Mouse (Mus musculus) hindbrain, postnatal 0 days (tissue): ENCODE data around the gene Kif14. TPM values are rescaled to one million over a fixed set of nuclear protein-coding genes. Genes with fewer than 3 reads are reported as not detected.
A peak's percentile ranks its signal among the peaks of the same experiment; 100 is the strongest.

Source experiments
- ATAC-seq: fragments of 200-750 bp; cut with Nextera tagmentation; 2 replicates; pipeline ENCODE4 v1.8.0; 2017; ENCODE audit warnings: mild to moderate bottlenecking, moderate TSS enrichment, moderate library complexity
- DNase-seq: peaks from one replicate; pipeline ENCODE4 v3.0.0-alpha.2; 2015; ENCODE audit warnings: low spot score
- H3K27ac ChIP-seq: fragments of 300-500 bp; sonication (generic); 2 replicates; pipeline ENCODE4 v1.5.1; 2014; ENCODE audit warnings: mild to moderate bottlenecking
- H3K27me3 ChIP-seq: fragments of 300-500 bp; sonication (generic); 2 replicates; pipeline ENCODE4 v1.6.1; 2014; ENCODE audit warnings: low read length, mixed read lengths; ENCODE audit not compliant: insufficient read depth
- H3K36me3 ChIP-seq: fragments of 300-500 bp; sonication (generic); 2 replicates; pipeline ENCODE4 v1.6.1; 2014; ENCODE audit warnings: low read length, mixed read lengths; ENCODE audit not compliant: insufficient read depth
- H3K4me1 ChIP-seq: fragments of 300-500 bp; sonication (generic); 2 replicates; pipeline ENCODE4 v1.6.1; 2014; ENCODE audit warnings: antibody characterized with exemption, low read length, mixed read lengths; ENCODE audit not compliant: insufficient read depth
- H3K4me2 ChIP-seq: fragments of 300-500 bp; sonication (generic); 2 replicates; pipeline ENCODE4 v1.6.1; 2014; ENCODE audit warnings: low read depth, mild to moderate bottlenecking, low read length, moderate library complexity, mixed read lengths
- H3K4me3 ChIP-seq: fragments of 300-500 bp; sonication (generic); 2 replicates; pipeline ENCODE4 v1.5.1; 2014; ENCODE audit warnings: low read length
- H3K9ac ChIP-seq: fragments of 300-500 bp; sonication (generic); replicated peaks from 2 replicates; pipeline ENCODE4 v1.6.1; 2014; ENCODE audit warnings: mild to moderate bottlenecking, low read length, moderate library complexity, mixed read lengths
- H3K9me3 ChIP-seq: fragments of 300-500 bp; sonication (generic); 2 replicates; pipeline ENCODE4 v1.6.1; 2016; ENCODE audit warnings: low read length, mixed read lengths
- CTCF ChIP-seq: IDR thresholded peaks from 2 replicates; pipeline ENCODE4 v1.5.1; 2016; ENCODE audit warnings: antibody characterized with exemption, control low read depth, low read depth
- WGBS: fragments of 180-500 bp; shearing (Covaris S2); extraction: QIAGEN DNeasy Blood & Tissue Kit; methylation state at CpG from one replicate; pipeline ENCODE4 v1.1.7; 2014; 5-methylcytosine and 5-hydroxymethylcytosine counted together
- polyA plus RNA-seq: library from polyadenylated mRNA; unstranded; fragments of >200 nt; fragmentation: Nextera tagmentation; extraction: Ambion mirVana; gene quantifications from 2 replicates; pipeline ENCODE4 v1.2.1, GENCODE M21; 2015
- total RNA-seq: library from RNA; depleted of rRNA; stranded (reverse); fragments of >200 nt; gene quantifications from 2 replicates; pipeline ENCODE4 v1.2.3, GENCODE M21; 2014

The Kif14 gene
- total and polyA plus RNA-seq, 2 experiments from 2014 or later, result 1.1 to 3.4 TPM

- H3K9ac ChIP-seq, result no peak overlapping the region
- H3K9me3 ChIP-seq, result no peaks in the 10 kb centered on the region
- H3K27me3 ChIP-seq, result no peaks in the 10 kb centered on the region
- H3K4me2 ChIP-seq, result no peak overlapping the region
- H3K4me3 ChIP-seq, result no peak overlapping the region
- ATAC-seq, result no peak
- no peaks in the 10 kb centered on the region for H3K36me3 ChIP-seq
- H3K4me1 ChIP-seq, result peaks cover 3% of the 10 kb centered on the region; the same call in 1 of the 2 replicates
- TF ChIP-seq CTCF, result no peak
- no peak overlapping the region for H3K27ac ChIP-seq
- WGBS, result 77% methylated on average over 8 of the region's 8 CpGs
- DNase-seq, result no peak
Observed at GRCm38 (mm10) chr1:136569206-136569605, 103.1 kb downstream of the Kif14 start.

DNA sequence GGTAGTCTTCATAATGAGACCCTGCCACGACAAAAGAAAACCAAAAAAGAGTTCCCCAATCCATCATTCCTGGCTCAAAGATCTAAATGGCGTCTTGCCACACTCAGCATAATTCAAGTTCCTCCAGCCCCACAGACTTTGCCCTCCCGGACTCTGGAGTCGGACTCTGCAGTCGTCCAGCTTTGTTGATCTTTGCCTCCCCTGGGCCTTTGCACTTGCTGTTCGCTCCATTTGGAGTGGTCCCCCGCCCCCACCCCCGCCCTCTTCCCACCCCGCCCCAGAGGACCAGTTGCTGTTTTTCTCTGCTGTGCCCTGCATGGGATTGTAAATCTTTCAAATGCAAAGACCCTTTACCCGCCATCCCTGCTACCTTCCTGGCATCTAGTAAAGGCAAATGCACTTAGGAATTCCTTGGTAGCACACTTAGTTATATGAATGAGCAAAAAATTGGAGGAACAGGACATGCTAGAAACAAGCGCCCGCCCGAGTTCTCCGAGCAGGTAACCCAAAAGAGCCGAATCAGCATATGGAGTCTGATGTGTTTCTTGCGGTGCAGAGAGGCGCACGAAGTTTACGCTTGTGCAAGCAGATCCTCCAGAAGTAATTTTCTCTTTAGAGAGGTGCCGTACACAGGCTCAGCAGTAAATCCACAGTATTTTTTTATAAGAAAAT lies 103.6 kb downstream of the Kif14 start:
- Histone ChIP-seq H3K9ac (no peak overlapping the region), H3K36me3 (no peaks in the 10 kb centered on the region), H3K27ac (no peak overlapping the region), H3K4me1 (peaks cover 3% of the 10 kb centered on the region; the same call in 1 of the 2 replicates), H3K4me3 (peak overlapping the region; percentile 15), H3K9me3 (no peaks in the 10 kb centered on the region), H3K27me3 (no peaks in the 10 kb centered on the region), H3K4me2 (peak overlapping the region; percentile 50)
- DNase-seq (no peak), ATAC-seq (no peak)
- WGBS, result 28% methylated on average over 20 of the region's 20 CpGs
- no peak for TF ChIP-seq CTCF

- H3K4me2 ChIP-seq, result peak overlapping the region; percentile 50
- ATAC-seq (no peak), DNase-seq (no peak)
- H3K9me3 ChIP-seq, result no peaks in the 10 kb centered on the region
- TF ChIP-seq CTCF, result no peak
- no peak overlapping the region for H3K27ac ChIP-seq
- H3K36me3 ChIP-seq, result no peaks in the 10 kb centered on the region
- H3K4me1 ChIP-seq, result peaks cover 3% of the 10 kb centered on the region; the same call in 1 of the 2 replicates
- WGBS, result 9% methylated on average over 13 of the region's 13 CpGs
- H3K27me3 ChIP-seq, result no peaks in the 10 kb centered on the region
- H3K9ac ChIP-seq, result no peak overlapping the region
- H3K4me3 ChIP-seq, result peak overlapping the region; percentile 15
Observed at GRCm38 (mm10) chr1:136570298-136570653, 104.1 kb downstream of the Kif14 start.

DNA sequence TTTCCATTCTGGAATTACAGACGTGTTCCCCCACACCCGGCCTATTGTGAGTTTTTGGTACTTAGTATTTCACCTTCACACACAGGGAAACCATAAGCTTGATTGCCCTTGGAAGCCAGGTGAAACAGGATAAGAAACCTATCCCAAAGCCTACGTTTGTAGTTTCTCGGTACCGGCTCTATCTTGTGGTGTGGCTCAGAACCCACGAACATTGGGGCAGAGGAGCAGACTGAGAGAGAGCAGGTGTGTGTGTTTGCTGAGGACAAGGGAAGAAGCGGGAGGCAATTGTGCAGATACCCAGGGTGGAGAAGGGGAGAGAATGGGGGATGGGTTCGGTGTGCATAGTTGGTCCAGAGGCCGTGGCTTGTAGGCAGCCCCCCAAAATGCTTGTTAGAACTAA lies 104.8 kb downstream of the Kif14 start:
- Histone ChIP-seq H3K9ac (no peak overlapping the region), H3K4me1 (peaks cover 3% of the 10 kb centered on the region; the same call in 1 of the 2 replicates), H3K27ac (no peak overlapping the region), H3K27me3 (no peaks in the 10 kb centered on the region), H3K4me3 (no peak overlapping the region), H3K9me3 (no peaks in the 10 kb centered on the region), H3K36me3 (no peaks in the 10 kb centered on the region), H3K4me2 (no peak overlapping the region)
- WGBS, result 85% methylated on average over 9 of the region's 9 CpGs
- DNase-seq (no peak), ATAC-seq (no peak)
- no peak for TF ChIP-seq CTCF

DNA sequence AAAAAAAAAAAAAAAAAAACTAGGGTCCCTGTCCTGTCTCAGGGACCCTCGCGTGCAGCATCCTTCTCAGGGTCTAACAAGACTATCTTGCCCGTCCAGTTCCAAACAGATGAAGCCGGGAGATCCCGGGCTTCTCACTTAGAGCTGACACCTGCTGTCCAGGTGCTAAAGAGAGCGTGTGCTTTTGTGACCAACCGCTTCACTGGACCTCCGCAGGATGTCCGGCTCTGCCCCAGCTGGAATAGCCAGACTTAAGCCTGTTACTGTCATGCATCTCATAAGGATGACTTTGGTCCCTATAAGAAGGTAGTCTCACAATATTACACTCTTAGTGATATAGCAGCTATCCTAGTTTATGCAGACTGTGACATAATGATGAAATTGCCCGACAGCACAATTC lies 105.4 kb downstream of the Kif14 start:
- Histone ChIP-seq H3K36me3 (no peaks in the 10 kb centered on the region), H3K4me2 (no peak overlapping the region), H3K27ac (no peak overlapping the region), H3K27me3 (no peaks in the 10 kb centered on the region), H3K4me1 (peaks cover 3% of the 10 kb centered on the region; the same call in 1 of the 2 replicates), H3K4me3 (no peak overlapping the region), H3K9ac (no peak overlapping the region), H3K9me3 (no peaks in the 10 kb centered on the region)
- WGBS, result 87% methylated on average over 10 of the region's 10 CpGs
- TF ChIP-seq CTCF, result no peak
- ATAC-seq (no peak), DNase-seq (no peak)

DNA sequence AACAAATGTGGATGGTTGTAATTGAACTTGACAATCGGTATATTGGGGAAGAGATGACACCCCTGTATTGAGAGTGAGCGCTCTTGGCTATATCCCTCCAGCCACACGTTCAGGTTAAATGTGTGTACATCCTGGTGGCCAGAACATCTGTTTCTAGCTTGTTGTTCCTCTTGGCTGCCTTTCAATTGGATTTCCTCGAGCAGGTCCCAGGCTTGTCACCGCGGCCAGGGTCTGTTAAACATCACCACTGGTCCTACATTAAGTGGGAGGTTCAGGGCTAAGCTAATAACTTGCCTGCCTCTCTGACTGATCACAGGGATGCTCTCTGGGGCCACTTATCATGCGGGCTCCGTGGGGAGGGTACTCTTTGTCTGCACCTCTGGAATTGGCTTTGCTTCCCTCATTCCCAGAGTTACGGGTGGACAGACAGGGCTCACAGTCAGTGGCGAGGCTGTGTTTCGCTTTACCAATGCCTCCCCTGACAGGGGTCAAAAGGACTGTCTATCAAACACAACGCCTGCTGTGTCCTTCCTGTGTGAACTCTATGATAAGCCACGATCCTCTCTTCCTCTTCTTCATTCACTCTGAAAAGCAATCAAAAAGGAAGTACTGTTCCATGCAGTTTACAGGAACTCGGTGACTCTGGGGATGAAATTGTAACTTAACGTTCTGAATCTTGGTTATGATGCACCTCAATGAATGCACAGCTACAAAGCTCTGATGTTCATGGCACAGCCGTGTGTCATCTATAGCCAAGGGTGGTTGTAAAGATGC lies 111.9 kb downstream of the Kif14 start:
- peak overlapping the region; percentile 30; the same call in 1 of the 2 replicates for H3K4me2 ChIP-seq
- no peaks in the 10 kb centered on the region for H3K27me3 ChIP-seq
- no peaks in the 10 kb centered on the region for H3K4me1 ChIP-seq
- 27% methylated on average over 16 of the region's 16 CpGs for WGBS
- H3K36me3 ChIP-seq, result no peaks in the 10 kb centered on the region
- no peak for TF ChIP-seq CTCF
- no peaks in the 10 kb centered on the region for H3K9me3 ChIP-seq
- no peak overlapping the region for H3K9ac ChIP-seq
- ATAC-seq (no peak), DNase-seq (no peak)
- H3K4me3 ChIP-seq, result no peak overlapping the region
- no peak overlapping the region for H3K27ac ChIP-seq

DNA sequence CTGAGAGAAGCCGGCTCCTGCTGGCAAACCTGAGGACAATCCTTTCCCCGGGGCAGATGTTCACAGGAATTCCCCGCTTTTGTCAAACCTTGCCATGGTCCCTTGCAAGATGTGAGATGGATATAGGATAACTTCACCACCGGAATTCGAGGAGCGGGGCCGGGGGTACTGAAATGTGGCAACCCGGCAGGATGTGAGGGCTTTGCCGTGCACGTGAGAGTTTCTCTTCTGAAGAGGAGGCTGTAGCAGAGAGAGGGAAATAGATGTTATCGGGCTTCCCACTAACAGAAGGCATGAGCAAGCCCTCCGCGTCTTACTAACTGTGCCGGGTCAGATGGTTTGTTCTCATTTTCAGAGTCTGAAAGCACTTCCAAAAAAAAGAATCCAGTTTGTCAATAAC lies 113.2 kb downstream of the Kif14 start:
- H3K27ac ChIP-seq, result no peak overlapping the region
- TF ChIP-seq CTCF, result no peak
- 88% methylated on average over 14 of the region's 14 CpGs for WGBS

More for the DNA sequence above, 113.2 kb downstream of the Kif14 start:
- H3K9me3 ChIP-seq, result no peaks in the 10 kb centered on the region
- no peak overlapping the region for H3K9ac ChIP-seq
- no peaks in the 10 kb centered on the region for H3K36me3 ChIP-seq
- no peak for ATAC-seq
- H3K4me1 ChIP-seq, result no peaks in the 10 kb centered on the region
- DNase-seq, result no peak
- H3K27me3 ChIP-seq, result no peaks in the 10 kb centered on the region
- no peak overlapping the region for H3K4me3 ChIP-seq
- H3K4me2 ChIP-seq, result no peak overlapping the region
